Mouse (Mus musculus) liver, postnatal 0 days (tissue): ENCODE results near the gene Sprtn. TPM values are rescaled to one million over a fixed set of nuclear protein-coding genes. Genes with fewer than 3 reads are reported as not detected.

Experiments
- ATAC-seq: fragments of 200-750 bp; cut with Nextera tagmentation; 2 replicates; pipeline ENCODE4 v1.8.0; 2017; ENCODE audit warnings: mild to moderate bottlenecking, moderate library complexity
- DNase-seq: peaks from one replicate; pipeline ENCODE4 v3.0.0-alpha.2; 2016
- H3K27ac ChIP-seq: fragments of 300-500 bp; sonication (generic); 2 replicates; pipeline ENCODE4 v1.5.1; 2014; ENCODE audit warnings: antibody characterized with exemption, moderate library complexity, mild to moderate bottlenecking, low read depth
- H3K27me3 ChIP-seq: fragments of 300-500 bp; sonication (generic); 2 replicates; pipeline ENCODE4 v1.6.1; 2014; ENCODE audit warnings: low read length, control low read depth, mixed read lengths; ENCODE audit not compliant: insufficient read depth
- H3K36me3 ChIP-seq: fragments of 300-500 bp; sonication (generic); replicated peaks from 2 replicates; pipeline ENCODE4 v1.6.1; 2014; ENCODE audit warnings: mild to moderate bottlenecking, control low read depth, low read length, moderate library complexity, mixed read lengths; ENCODE audit not compliant: insufficient read depth
- H3K4me1 ChIP-seq: fragments of 300-500 bp; sonication (generic); 2 replicates; pipeline ENCODE4 v1.6.1; 2014; ENCODE audit warnings: antibody characterized with exemption, mild to moderate bottlenecking, control low read depth; ENCODE audit not compliant: insufficient read depth
- H3K4me2 ChIP-seq: fragments of 300-500 bp; sonication (generic); 2 replicates; pipeline ENCODE4 v1.6.1; 2014; ENCODE audit warnings: low read depth, mild to moderate bottlenecking, low read length, moderate library complexity, mixed read lengths
- H3K4me3 ChIP-seq: fragments of 300-500 bp; sonication (generic); 2 replicates; pipeline ENCODE4 v1.5.1; 2014; ENCODE audit warnings: low read depth, low read length
- H3K9ac ChIP-seq: fragments of 300-500 bp; sonication (generic); replicated peaks from 2 replicates; pipeline ENCODE4 v1.6.1; 2014; ENCODE audit warnings: mild to moderate bottlenecking, moderate library complexity
- H3K9me3 ChIP-seq: fragments of 300-500 bp; sonication (generic); 2 replicates; pipeline ENCODE4 v1.6.1; 2016; ENCODE audit warnings: mild to moderate bottlenecking, control low read depth, low read length, mixed read lengths
- CTCF ChIP-seq: sonication (generic); IDR thresholded peaks from 2 replicates; pipeline ENCODE4 v1.5.1; 2016; ENCODE audit warnings: antibody characterized with exemption, low read depth
- EP300 ChIP-seq: IDR thresholded peaks from 2 replicates; pipeline ENCODE4 v1.6.1; 2016; ENCODE audit warnings: antibody characterized with exemption, low read depth, mild to moderate bottlenecking
- WGBS: fragments of 180-500 bp; shearing (Covaris S2); extraction: QIAGEN DNeasy Blood & Tissue Kit; methylation state at CpG from one replicate; pipeline ENCODE4 v1.1.7; 2014; ENCODE audit not compliant: insufficient replicate concordance; 5-methylcytosine and 5-hydroxymethylcytosine counted together
- polyA plus RNA-seq: library from polyadenylated mRNA; unstranded; fragments of >200 nt; fragmentation: Nextera tagmentation; extraction: Ambion mirVana; gene quantifications from 2 replicates; pipeline ENCODE4 v1.2.1, GENCODE M21; 2015

Sprtn gene
- polyA plus RNA-seq, 1 experiment from 2014 or later, result 4.0 TPM

DNA sequence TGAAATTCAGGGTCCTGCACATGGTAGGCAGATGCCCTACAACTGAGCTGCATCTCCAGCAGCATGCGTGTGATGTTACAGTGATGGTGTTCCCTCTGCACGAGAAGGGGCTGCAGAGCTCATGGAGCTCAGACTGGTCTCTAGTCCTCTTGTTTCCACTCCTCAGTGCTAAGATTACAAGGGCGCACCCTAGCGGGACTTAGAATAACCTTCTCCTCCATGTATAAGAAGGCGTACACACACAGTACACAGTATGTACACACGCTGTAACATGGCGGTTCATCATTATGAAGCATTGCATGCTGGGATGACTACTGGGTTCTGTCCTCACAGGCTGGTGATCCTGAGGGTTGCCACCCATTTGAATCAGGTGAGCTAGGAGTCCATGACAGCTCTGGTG is 25.6 kb upstream of the Sprtn start:
- Histone ChIP-seq H3K4me3 (no peak overlapping the region), H3K4me2 (no peak overlapping the region), H3K9ac (no peak overlapping the region), H3K27me3 (no peaks in the 10 kb centered on the region), H3K4me1 (0 out of 2 replicates have a peak, but pooled peaks cover 4% of the 10 kb centered on the region), H3K9me3 (no peaks in the 10 kb centered on the region), H3K27ac (no peak overlapping the region), H3K36me3 (peaks cover 47% of the 10 kb centered on the region)
- no peak for ATAC-seq
- no peak for TF ChIP-seq CTCF
- no peak for TF ChIP-seq EP300
- 92% methylated on average over 7 of the region's 7 CpGs for WGBS
- DNase-seq, result no peak

DNA sequence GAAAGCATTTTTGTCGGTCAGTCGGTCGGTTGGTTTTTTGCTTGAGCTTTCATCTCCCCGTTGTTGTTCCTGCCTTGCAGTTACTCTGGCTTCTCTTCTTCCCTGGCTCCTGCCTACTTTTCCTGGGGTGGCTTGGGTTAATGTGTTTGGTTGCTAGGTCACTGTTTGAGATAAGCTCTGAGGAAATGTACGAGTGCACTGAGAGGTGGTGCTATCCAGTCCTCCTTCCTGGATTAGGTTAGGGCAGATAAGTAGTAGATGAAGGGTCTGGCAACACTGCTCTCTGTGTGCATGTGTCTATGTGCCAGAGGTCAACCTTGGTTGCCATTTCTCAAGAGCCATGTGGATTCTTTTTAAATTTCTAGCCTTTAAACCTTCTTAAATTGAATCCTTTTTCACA is 25.0 kb upstream of the Sprtn start:
- H3K27ac ChIP-seq, result no peak overlapping the region
- no peak for DNase-seq
- H3K4me1 ChIP-seq, result no peaks in the 10 kb centered on the region
- no peak overlapping the region for H3K4me2 ChIP-seq
- ATAC-seq, result no peak
- TF ChIP-seq EP300, result no peak
- no peak for TF ChIP-seq CTCF
- no peak overlapping the region for H3K9ac ChIP-seq
- H3K9me3 ChIP-seq, result no peaks in the 10 kb centered on the region
- peaks cover 51% of the 10 kb centered on the region for H3K36me3 ChIP-seq
- H3K27me3 ChIP-seq, result no peaks in the 10 kb centered on the region
- WGBS, result 47% methylated on average over 5 of the region's 5 CpGs
- no peak overlapping the region for H3K4me3 ChIP-seq

DNA sequence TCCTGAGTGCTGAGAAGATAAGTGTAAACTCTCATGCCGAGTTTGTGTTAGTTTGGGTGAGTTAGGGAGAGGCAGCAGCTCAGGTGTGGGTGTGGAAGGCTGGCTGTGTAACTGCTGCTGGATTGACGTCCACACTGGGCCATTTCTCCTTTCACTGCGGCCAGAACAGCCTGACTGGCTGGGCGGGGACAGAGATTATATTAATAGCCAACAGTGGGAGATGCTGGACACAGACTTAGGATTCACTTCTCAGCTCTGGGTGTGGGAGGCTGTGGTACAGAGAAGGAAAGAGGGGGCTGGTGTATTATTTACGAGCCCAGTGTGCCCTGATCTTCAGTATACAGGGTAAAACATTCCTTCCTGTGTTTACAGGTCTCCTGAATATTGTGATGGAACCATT is 19.5 kb upstream of the Sprtn start:
- 76% methylated on average over 5 of the region's 5 CpGs for WGBS
- no peak for ATAC-seq
- H3K36me3 ChIP-seq, result peaks cover 74% of the 10 kb centered on the region

DNA sequence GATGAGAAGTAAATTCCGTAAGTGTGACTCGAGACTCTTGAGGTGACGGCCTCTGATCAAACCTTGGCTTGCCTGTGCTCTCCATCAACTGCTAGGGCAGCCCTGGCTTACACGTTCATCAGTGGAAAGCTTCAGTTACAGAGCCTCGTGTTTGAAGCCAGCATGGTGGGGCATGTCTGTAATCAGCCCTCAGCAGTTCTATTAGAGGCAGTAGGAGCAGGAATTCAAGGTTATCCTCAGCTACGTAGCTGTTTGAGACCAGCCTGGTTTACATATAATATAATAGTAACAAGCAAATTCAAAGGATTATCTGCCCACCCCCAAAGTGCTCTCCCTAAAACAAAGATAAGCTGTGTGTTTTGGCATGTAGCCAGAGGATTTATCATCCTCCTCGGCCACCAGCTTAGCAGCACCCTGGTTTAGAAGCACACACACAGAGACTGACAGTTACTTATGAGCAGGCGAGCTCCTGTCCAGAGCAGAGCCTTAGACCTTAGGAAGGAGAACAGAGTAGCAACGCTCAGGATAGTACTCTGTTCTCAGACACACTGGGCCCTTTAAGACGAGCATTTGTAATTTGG is 18.6 kb upstream of the Sprtn start:
- ATAC-seq (peak; percentile 82), DNase-seq (no peak)
- H3K4me3 ChIP-seq, result no peak overlapping the region
- H3K9me3 ChIP-seq, result no peaks in the 10 kb centered on the region
- WGBS, result 51% methylated on average over 10 of the region's 10 CpGs
- 0 out of 2 replicates have a peak overlapping the region, but pooled peaks have one; percentile 11 for H3K27ac ChIP-seq
- H3K4me2 ChIP-seq, result no peak overlapping the region
- TF ChIP-seq CTCF, result no peak
- TF ChIP-seq EP300, result peak; percentile 56
- H3K27me3 ChIP-seq, result no peaks in the 10 kb centered on the region
- H3K36me3 ChIP-seq, result peaks cover 75% of the 10 kb centered on the region
- peaks cover 4% of the 10 kb centered on the region for H3K4me1 ChIP-seq
- no peak overlapping the region for H3K9ac ChIP-seq

More for the DNA sequence above, 19.5 kb upstream of the Sprtn start:
- Histone ChIP-seq H3K4me3 (no peak overlapping the region), H3K27ac (no peak overlapping the region), H3K9me3 (no peaks in the 10 kb centered on the region), H3K9ac (no peak overlapping the region), H3K27me3 (no peaks in the 10 kb centered on the region), H3K4me2 (no peak overlapping the region), H3K4me1 (peaks cover 4% of the 10 kb centered on the region)
- no peak for TF ChIP-seq EP300
- TF ChIP-seq CTCF, result no peak
- DNase-seq, result no peak

DNA sequence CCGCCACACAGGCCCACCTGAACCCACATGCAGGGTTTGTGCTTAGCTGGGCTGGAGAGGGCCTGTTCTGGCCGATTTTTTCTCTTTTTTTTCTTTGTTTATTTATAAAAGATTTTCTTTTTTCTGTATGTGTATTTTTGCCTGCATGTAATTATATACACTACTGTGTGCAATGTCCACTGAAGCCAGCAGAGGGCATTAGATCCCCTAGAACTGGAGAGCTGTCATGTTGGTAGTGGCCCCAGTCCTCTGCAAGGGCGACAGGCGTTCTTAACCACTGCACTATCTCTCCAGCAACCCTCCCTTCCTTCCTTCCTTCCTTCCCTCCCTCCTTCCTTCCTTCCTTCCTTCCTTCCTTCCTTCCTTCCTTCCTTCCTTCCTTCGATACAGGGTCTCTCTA is 9.3 kb upstream of the Sprtn start:
- Histone ChIP-seq H3K4me2 (no peak overlapping the region), H3K4me3 (no peak overlapping the region), H3K4me1 (no peaks in the 10 kb centered on the region), H3K9ac (no peak overlapping the region), H3K36me3 (peaks cover 71% of the 10 kb centered on the region), H3K27me3 (no peaks in the 10 kb centered on the region), H3K27ac (no peak overlapping the region), H3K9me3 (no peaks in the 10 kb centered on the region)
- peak; percentile 33 for TF ChIP-seq CTCF
- TF ChIP-seq EP300, result no peak
- ATAC-seq (no peak), DNase-seq (no peak)
- WGBS, result 85% methylated on average over 5 of the region's 5 CpGs

DNA sequence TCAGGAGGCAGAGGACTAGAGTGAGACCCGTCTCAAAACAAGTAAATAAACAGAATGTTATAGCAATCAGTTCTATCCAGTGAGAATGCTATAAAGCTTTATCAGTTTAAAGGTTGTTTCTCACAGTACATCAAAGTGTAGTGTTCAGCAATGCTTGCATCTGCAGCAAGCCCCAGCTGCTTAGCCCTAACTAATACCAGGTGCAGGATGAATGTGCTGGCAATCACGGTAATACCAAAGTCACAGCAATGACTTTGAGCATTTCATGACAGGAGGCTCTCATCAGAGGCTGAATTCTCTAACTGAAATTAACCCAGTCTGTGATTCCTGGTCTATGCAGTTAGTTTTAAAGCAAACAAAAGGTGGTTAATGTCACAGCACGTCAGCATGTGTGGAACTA is 5.1 kb upstream of the Sprtn start:
- Histone ChIP-seq H3K4me1 (peaks cover 16% of the 10 kb centered on the region), H3K9ac (no peak overlapping the region), H3K36me3 (peaks cover 47% of the 10 kb centered on the region), H3K4me3 (no peak overlapping the region), H3K27ac (no peak overlapping the region), H3K27me3 (no peaks in the 10 kb centered on the region), H3K9me3 (no peaks in the 10 kb centered on the region), H3K4me2 (no peak overlapping the region)
- no peak for ATAC-seq
- 73% methylated on average over 3 of the region's 3 CpGs for WGBS
- DNase-seq, result no peak
- TF ChIP-seq EP300, result no peak
- TF ChIP-seq CTCF, result no peak
